In genomic region chr8:71702087-71702432, GRCm38 (mm10) we compare ENCODE assay signal across 11 mouse cellular contexts. TPM values are rescaled to one million over a fixed set of nuclear protein-coding genes. Genes with fewer than 3 reads are reported as not detected.
DNase-seq lines count a peak whose midpoint lies in the region; ATAC-seq lines count a peak whose summit lies in the region.
"Had no signal": no experiment of that assay in that cellular context is flagged by ENCODE, and none has a peak within 500 bp of the region (broad histone marks: within the 10 kb centered on the region; RNA-seq: fewer than 3 reads in every experiment).

No protein-coding gene starts in this region.

- 0 out of 2 replicates have a peak overlapping the region, but pooled peaks have one; percentile 3 for H3K4me2 ChIP-seq in kidney, embryonic 15.5 days
- H3K4me2 ChIP-seq in midbrain, embryonic 16.5 days (ENCODE audit: low read length): no peak overlapping the region

- H3K9me3 ChIP-seq in kidney, embryonic 15.5 days (replicated peaks): no peaks in the 10 kb centered on the region
- H3K9me3 ChIP-seq in erythroblast, embryonic 14.5 days (ENCODE audit: control insufficient read depth, low read length): no peaks in the 10 kb centered on the region; the same call in 1 of the 2 replicates
- H3K9me3 ChIP-seq in midbrain, embryonic 16.5 days (replicated peaks; ENCODE audit: control insufficient read depth, low read length, poor library complexity, severe bottlenecking): no peaks in the 10 kb centered on the region
- H3K9me3 ChIP-seq: lung, embryonic 15.5 days had no signal

- H3K4me3 ChIP-seq in kidney, embryonic 15.5 days (replicated peaks): peak overlapping the region; percentile 32; the same call in 1 of the 2 replicates
- peak overlapping the region; percentile 80 for H3K4me3 ChIP-seq in erythroblast, embryonic 14.5 days (replicated peaks)
- no peak overlapping the region for H3K4me3 ChIP-seq in midbrain, embryonic 16.5 days (ENCODE audit: low read depth, low read length)

- WGBS in kidney, embryonic 15.5 days: 29% methylated on average over 4 of the region's 4 CpGs
- 33% methylated on average over 4 of the region's 4 CpGs for WGBS in midbrain, embryonic 16.5 days

- ATAC-seq in kidney, embryonic 15.5 days (replicated peaks; ENCODE audit: low FRiP score): no peak
- ATAC-seq in megakaryocyte, adult 5-6 weeks (ENCODE audit: poor library complexity, severe bottlenecking): peak; percentile 71
- ATAC-seq in midbrain, embryonic 16.5 days: no peak
- ATAC-seq: forebrain, embryonic 16.5 days had no signal

- no peak overlapping the region for H3K27ac ChIP-seq in kidney, embryonic 15.5 days
- no peak overlapping the region for H3K27ac ChIP-seq in midbrain, embryonic 16.5 days (ENCODE audit: low read length)
- H3K27ac ChIP-seq: lung, embryonic 15.5 days had no signal

- peaks cover 26% of the 10 kb centered on the region for H3K4me1 ChIP-seq in kidney, embryonic 15.5 days
- peaks cover 77% of the 10 kb centered on the region for H3K4me1 ChIP-seq in erythroblast, embryonic 14.5 days (ENCODE audit: control insufficient read depth)
- H3K4me1 ChIP-seq in midbrain, embryonic 16.5 days (ENCODE audit: control insufficient read depth, insufficient read depth, low read length): no peaks in the 10 kb centered on the region

- no peak for DNase-seq in kidney, postnatal 14 days
- DNase-seq in ES-CJ7 (ENCODE audit: low read depth, low spot score): peak; percentile 69
- no peak for DNase-seq in left cerebral cortex, postnatal 10 days (ENCODE audit: extremely low spot score in 1 of 2, low spot score in 2 of 2)
- no peak for DNase-seq in gastrocnemius, postnatal 36 days
- DNase-seq: thymus, adult 2 months had no signal

- intact Hi-C loops in left cerebral cortex, postnatal 10 days (cut with DNase I): loop anchor here (10.0 kb wide), 1 partner anchor 283 kb away; no protein-coding TSS in a partner anchor
- intact Hi-C loops in gastrocnemius, postnatal 36 days (cut with DNase I): loop anchor here (5.0 kb wide), 1 partner anchor 420 kb away; no protein-coding TSS in a partner anchor

- no peaks in the 10 kb centered on the region for H3K36me3 ChIP-seq in kidney, embryonic 15.5 days
- peaks cover 5% of the 10 kb centered on the region for H3K36me3 ChIP-seq in erythroblast, embryonic 14.5 days (ENCODE audit: control insufficient read depth)
- H3K36me3 ChIP-seq in midbrain, embryonic 16.5 days (ENCODE audit: control insufficient read depth, insufficient read depth, low read length): no peaks in the 10 kb centered on the region
- H3K36me3 ChIP-seq: lung, embryonic 15.5 days had no signal

- H3K27me3 ChIP-seq in kidney, embryonic 15.5 days: peaks cover 81% of the 10 kb centered on the region
- peaks cover 42% of the 10 kb centered on the region for H3K27me3 ChIP-seq in erythroblast, embryonic 14.5 days (ENCODE audit: control insufficient read depth)
- peaks cover 26% of the 10 kb centered on the region for H3K27me3 ChIP-seq in midbrain, embryonic 16.5 days (ENCODE audit: control insufficient read depth, insufficient read depth, low read depth, low read length)

- H3K9ac ChIP-seq in kidney, embryonic 15.5 days: no peak overlapping the region
- no peak overlapping the region for H3K9ac ChIP-seq in midbrain, embryonic 16.5 days (ENCODE audit: low read depth, low read length)
- H3K9ac ChIP-seq: lung, embryonic 15.5 days had no signal

RNA-seq across cellular contexts. Expression of gene B3gnt3, which starts 0.5 kb away (rescaled TPM):
- 2.8 and 3.9 TPM in 2 replicates for polyA plus RNA-seq in kidney, embryonic 15.5 days (2015; fragmentation: Nextera tagmentation; extraction: Ambion mirVana)
- polyA plus RNA-seq in erythroblast, embryonic 14.5 days (2012): 3.4 and 3.7 TPM in 2 replicates
- 0.36 and 0.89 TPM in 2 replicates for total RNA-seq in megakaryocyte, adult 5-6 weeks (2015)
- 0.18 TPM in 1 of 2 replicates, not detected in the other for total RNA-seq in megakaryocyte, adult 5-6 weeks (2017)
- 0.20 and 0.50 TPM in 2 replicates for polyA plus RNA-seq in midbrain, embryonic 16.5 days (2015; fragmentation: Nextera tagmentation; extraction: Ambion mirVana)
- under 1 TPM; 0.26 to 0.41 TPM for total RNA-seq in left cerebral cortex, postnatal 10 days (2021)
- total RNA-seq in gastrocnemius, postnatal 36 days (2021): 1 to 10 TPM; 2.1 to 2.6 TPM

RNA-seq across cellular contexts. Expression of gene Insl3, which starts 13.0 kb away (rescaled TPM):
- polyA plus RNA-seq in kidney, embryonic 15.5 days (2015; fragmentation: Nextera tagmentation; extraction: Ambion mirVana): 1.2 and 1.7 TPM in 2 replicates
- polyA plus RNA-seq in erythroblast, embryonic 14.5 days (2012): 0.36 and 0.75 TPM in 2 replicates
- 2.9 and 4.2 TPM in 2 replicates for total RNA-seq in megakaryocyte, adult 5-6 weeks (2015)
- 1.1 and 2.4 TPM in 2 replicates for total RNA-seq in megakaryocyte, adult 5-6 weeks (2017)
- polyA plus RNA-seq in midbrain, embryonic 16.5 days (2015; fragmentation: Nextera tagmentation; extraction: Ambion mirVana): 1.4 TPM in 1 of 2 replicates, not detected in the other
- total RNA-seq in left cerebral cortex, postnatal 10 days (2021): 1 to 10 TPM; 1.2 to 2.0 TPM
- 1 to 10 TPM; 1.0 to 1.2 TPM for total RNA-seq in gastrocnemius, postnatal 36 days (2021)
- polyA plus RNA-seq: forebrain, embryonic 16.5 days had no signal

RNA-seq across cellular contexts. Expression of gene Fcho1, which starts 23.5 kb away (rescaled TPM):
- 6.3 and 6.5 TPM in 2 replicates for polyA plus RNA-seq in kidney, embryonic 15.5 days (2015; fragmentation: Nextera tagmentation; extraction: Ambion mirVana)
- 14.2 and 14.6 TPM in 2 replicates for polyA plus RNA-seq in erythroblast, embryonic 14.5 days (2012)
- 28.4 and 30.9 TPM in 2 replicates for total RNA-seq in megakaryocyte, adult 5-6 weeks (2015)
- total RNA-seq in megakaryocyte, adult 5-6 weeks (2017): 39.6 and 41.2 TPM in 2 replicates
- polyA plus RNA-seq in midbrain, embryonic 16.5 days (2015; fragmentation: Nextera tagmentation; extraction: Ambion mirVana): 88.4 and 107 TPM in 2 replicates
- total RNA-seq in left cerebral cortex, postnatal 10 days (2021): 100 to 1,000 TPM; 139 to 143 TPM
- total RNA-seq in gastrocnemius, postnatal 36 days (2021): 1 to 10 TPM in 1 of 2 experiments, not detected in 1; 1.4 TPM

RNA-seq across cellular contexts. Expression of gene Jak3, which starts 26.0 kb away (rescaled TPM):
- polyA plus RNA-seq in kidney, embryonic 15.5 days (2015; fragmentation: Nextera tagmentation; extraction: Ambion mirVana): 6.3 and 7.2 TPM in 2 replicates
- 1.5 TPM in 2 replicates for polyA plus RNA-seq in erythroblast, embryonic 14.5 days (2012)
- total RNA-seq in megakaryocyte, adult 5-6 weeks (2015): 4.8 and 5.0 TPM in 2 replicates
- total RNA-seq in megakaryocyte, adult 5-6 weeks (2017): 2.6 and 5.2 TPM in 2 replicates
- polyA plus RNA-seq in midbrain, embryonic 16.5 days (2015; fragmentation: Nextera tagmentation; extraction: Ambion mirVana): 4.7 and 5.4 TPM in 2 replicates
- total RNA-seq in left cerebral cortex, postnatal 10 days (2021): 1 to 10 TPM; 6.1 to 6.6 TPM
- 1 to 10 TPM; 1.8 TPM for total RNA-seq in gastrocnemius, postnatal 36 days (2021)

RNA-seq across cellular contexts. Expression of gene Unc13a, which starts 30.5 kb away (rescaled TPM):
- 0.80 and 1.2 TPM in 2 replicates for polyA plus RNA-seq in kidney, embryonic 15.5 days (2015; fragmentation: Nextera tagmentation; extraction: Ambion mirVana)
- 0.01 TPM in 1 of 2 replicates, not detected in the other for polyA plus RNA-seq in erythroblast, embryonic 14.5 days (2012)
- total RNA-seq in megakaryocyte, adult 5-6 weeks (2015): 0.11 TPM in 1 of 2 replicates, not detected in the other
- total RNA-seq in megakaryocyte, adult 5-6 weeks (2017): 1.1 TPM in 1 of 2 replicates, not detected in the other
- polyA plus RNA-seq in midbrain, embryonic 16.5 days (2015; fragmentation: Nextera tagmentation; extraction: Ambion mirVana): 23.5 and 29.0 TPM in 2 replicates
- total RNA-seq in left cerebral cortex, postnatal 10 days (2021): 100 to 1,000 TPM; 279 to 290 TPM
- not detected for total RNA-seq in gastrocnemius, postnatal 36 days (2021)

Comparison
In these comparisons a context has a peak if more than half of its experiments do, and no peak if none do; other contexts are left out.
1. RNA of gene Fcho1, which starts 23.5 kb away (total RNA-seq): 139 to 143 TPM in left cerebral cortex, postnatal 10 days and 28.4 to 41.2 TPM in megakaryocyte, adult 5-6 weeks; 1.4 TPM in gastrocnemius, postnatal 36 days; every median in the first group is over 10 times any median in the second.